Mouse (Mus musculus) neural tube, embryonic 15.5 days (tissue): ENCODE results near the gene Pou2f3. TPM values are rescaled to one million over a fixed set of nuclear protein-coding genes. Genes with fewer than 3 reads are reported as not detected.

Experiments
- ATAC-seq: fragments of 200-750 bp; cut with Nextera tagmentation; 2 replicates; pipeline ENCODE4 v1.8.0; 2017; ENCODE audit warnings: mild to moderate bottlenecking, moderate TSS enrichment, moderate library complexity; ENCODE audit not compliant: low FRiP score
- H3K27ac ChIP-seq: fragments of 300-500 bp; sonication (generic); replicated peaks from 2 replicates; pipeline ENCODE4 v1.5.1; 2015; ENCODE audit warnings: mild to moderate bottlenecking, inconsistent platforms
- H3K27me3 ChIP-seq: fragments of 300-500 bp; sonication (generic); replicated peaks from 2 replicates; pipeline ENCODE4 v1.6.1; 2015; ENCODE audit warnings: inconsistent platforms
- H3K36me3 ChIP-seq: fragments of 300-500 bp; sonication (generic); 2 replicates; pipeline ENCODE4 v1.6.1; 2015; ENCODE audit warnings: inconsistent platforms
- H3K4me1 ChIP-seq: fragments of 300-500 bp; sonication (generic); 2 replicates; pipeline ENCODE4 v1.6.1; 2015; ENCODE audit warnings: inconsistent platforms
- H3K4me2 ChIP-seq: fragments of 300-500 bp; sonication (generic); 2 replicates; pipeline ENCODE4 v1.6.1; 2015; ENCODE audit warnings: inconsistent platforms, mild to moderate bottlenecking, moderate library complexity
- H3K4me3 ChIP-seq: fragments of 300-500 bp; sonication (generic); replicated peaks from 2 replicates; pipeline ENCODE4 v1.5.1; 2015; ENCODE audit warnings: mild to moderate bottlenecking, inconsistent platforms
- H3K9ac ChIP-seq: fragments of 300-500 bp; sonication (generic); replicated peaks from 2 replicates; pipeline ENCODE4 v1.6.1; 2015; ENCODE audit warnings: mild to moderate bottlenecking, inconsistent platforms
- H3K9me3 ChIP-seq: fragments of 300-500 bp; sonication (generic); replicated peaks from 2 replicates; pipeline ENCODE4 v1.6.1; 2016; ENCODE audit warnings: inconsistent platforms
- WGBS: fragments of 180-500 bp; shearing (Covaris S2); methylation state at CpG from one replicate; pipeline ENCODE4 v1.1.7; 2015; ENCODE audit warnings: mixed read lengths; 5-methylcytosine and 5-hydroxymethylcytosine counted together
- polyA plus RNA-seq: library from polyadenylated mRNA; unstranded; fragments of >200 nt; fragmentation: Nextera tagmentation; extraction: Ambion mirVana; gene quantifications from 2 replicates; pipeline ENCODE4 v1.2.1, GENCODE M21; 2015

Gene Pou2f3
- polyA plus RNA-seq: 0.47 TPM in 1 of 2 replicates, not detected in the other

GRCm38 (mm10) chr9:43210190-43210682 lies at the start of gene Pou2f3:
Gene Pou2f3 (minus strand): TSS chr9:43210369.
- Histone ChIP-seq H3K27ac (no peak within 1 kb of the TSS), H3K9ac (no peak within 1 kb of the TSS), H3K9me3 (no peaks in the 10 kb centered on the region), H3K36me3 (no peaks in the 10 kb centered on the region), H3K4me2 (peak within 1 kb of the TSS; percentile 19; the same call in 1 of the 2 replicates), H3K27me3 (peaks cover 21% of the 10 kb centered on the region), H3K4me3 (no peak within 1 kb of the TSS), H3K4me1 (peaks cover 18% of the 10 kb centered on the region)
- 5% methylated on average over 13 of the region's 13 CpGs for WGBS
- ATAC-seq: no peak

GRCm38 (mm10) chr9:43253271-43253681 lies 43.1 kb upstream of the Pou2f3 start:
- WGBS: 11% methylated on average over 5 of the region's 5 CpGs
- Histone ChIP-seq H3K4me1 (peaks cover 11% of the 10 kb centered on the region), H3K4me3 (no peak overlapping the region), H3K9ac (no peak overlapping the region), H3K36me3 (no peaks in the 10 kb centered on the region), H3K27me3 (no peaks in the 10 kb centered on the region), H3K27ac (peak overlapping the region; percentile 51), H3K9me3 (no peaks in the 10 kb centered on the region), H3K4me2 (no peak overlapping the region)
- ATAC-seq: no peak

- H3K4me2 ChIP-seq: no peak overlapping the region
These were observed 42.6 kb upstream of the Pou2f3 start for GRCm38 (mm10) chr9:43252790-43253189.

GRCm38 (mm10) chr9:43251786-43252185 lies 41.6 kb upstream of the Pou2f3 start:
- H3K27me3 ChIP-seq: no peaks in the 10 kb centered on the region
- no peak overlapping the region for H3K4me2 ChIP-seq
- no peak for ATAC-seq
- H3K27ac ChIP-seq: no peak overlapping the region
- H3K36me3 ChIP-seq: no peaks in the 10 kb centered on the region
- 87% methylated on average over 2 of the region's 2 CpGs for whole genome bisulfite sequencing
- H3K9ac ChIP-seq: no peak overlapping the region
- H3K4me1 ChIP-seq: peaks cover 11% of the 10 kb centered on the region
- no peaks in the 10 kb centered on the region for H3K9me3 ChIP-seq
- H3K4me3 ChIP-seq: no peak overlapping the region

More at GRCm38 (mm10) chr9:43252790-43253189, 42.6 kb upstream of the Pou2f3 start:
- H3K36me3 ChIP-seq: no peaks in the 10 kb centered on the region
- 34% methylated on average over 3 of the region's 3 CpGs for WGBS
- no peak overlapping the region for H3K4me3 ChIP-seq
- H3K27ac ChIP-seq: peak overlapping the region; percentile 51
- no peak for ATAC-seq
- no peaks in the 10 kb centered on the region for H3K9me3 ChIP-seq
- H3K9ac ChIP-seq: no peak overlapping the region
- H3K27me3 ChIP-seq: no peaks in the 10 kb centered on the region
- peaks cover 11% of the 10 kb centered on the region for H3K4me1 ChIP-seq

GRCm38 (mm10) chr9:43246738-43247180 lies 36.6 kb upstream of the Pou2f3 start:
- WGBS: 52% methylated on average over 10 of the region's 10 CpGs
- Histone ChIP-seq H3K9me3 (no peaks in the 10 kb centered on the region), H3K4me2 (no peak overlapping the region), H3K9ac (no peak overlapping the region), H3K27me3 (no peaks in the 10 kb centered on the region), H3K4me1 (no peaks in the 10 kb centered on the region), H3K27ac (no peak overlapping the region), H3K36me3 (no peaks in the 10 kb centered on the region), H3K4me3 (no peak overlapping the region)
- ATAC-seq: no peak

GRCm38 (mm10) chr9:43245801-43246570 lies 35.8 kb upstream of the Pou2f3 start:
- 0 out of 2 replicates have a peak, but pooled peaks cover 2% of the 10 kb centered on the region for H3K27me3 ChIP-seq
- 89% methylated on average over 7 of the region's 7 CpGs for WGBS
- no peak overlapping the region for H3K4me2 ChIP-seq
- H3K4me1 ChIP-seq: no peaks in the 10 kb centered on the region
- no peak overlapping the region for H3K9ac ChIP-seq
- no peaks in the 10 kb centered on the region for H3K9me3 ChIP-seq
- no peak overlapping the region for H3K27ac ChIP-seq
- no peak for ATAC-seq
- no peak overlapping the region for H3K4me3 ChIP-seq
- no peaks in the 10 kb centered on the region for H3K36me3 ChIP-seq

GRCm38 (mm10) chr9:43242432-43242831 lies 32.3 kb upstream of the Pou2f3 start:
- 79% methylated on average over 5 of the region's 5 CpGs for WGBS

GRCm38 (mm10) chr9:43241970-43242369 lies 31.8 kb upstream of the Pou2f3 start:
- ATAC-seq: no peak
- Histone ChIP-seq H3K4me1 (peaks cover 17% of the 10 kb centered on the region), H3K4me3 (no peak overlapping the region)

More at GRCm38 (mm10) chr9:43242432-43242831, 32.3 kb upstream of the Pou2f3 start:
- no peak overlapping the region for H3K4me2 ChIP-seq
- peaks cover 17% of the 10 kb centered on the region for H3K4me1 ChIP-seq
- ATAC-seq: no peak
- H3K9ac ChIP-seq: no peak overlapping the region
- no peak overlapping the region for H3K4me3 ChIP-seq
- no peaks in the 10 kb centered on the region for H3K36me3 ChIP-seq
- H3K27me3 ChIP-seq: peaks cover 33% of the 10 kb centered on the region
- no peak overlapping the region for H3K27ac ChIP-seq
- H3K9me3 ChIP-seq: no peaks in the 10 kb centered on the region

GRCm38 (mm10) chr9:43241291-43241690 lies 31.1 kb upstream of the Pou2f3 start:
- Histone ChIP-seq H3K9ac (no peak overlapping the region), H3K4me2 (no peak overlapping the region), H3K4me3 (no peak overlapping the region), H3K27me3 (peaks cover 43% of the 10 kb centered on the region), H3K4me1 (peaks cover 17% of the 10 kb centered on the region), H3K27ac (no peak overlapping the region), H3K36me3 (no peaks in the 10 kb centered on the region), H3K9me3 (no peaks in the 10 kb centered on the region)
- no peak for ATAC-seq
- 50% methylated on average over 4 of the region's 4 CpGs for WGBS

More at GRCm38 (mm10) chr9:43241970-43242369, 31.8 kb upstream of the Pou2f3 start:
- Histone ChIP-seq H3K4me2 (no peak overlapping the region), H3K36me3 (no peaks in the 10 kb centered on the region), H3K9me3 (no peaks in the 10 kb centered on the region), H3K9ac (no peak overlapping the region), H3K27me3 (peaks cover 37% of the 10 kb centered on the region), H3K27ac (no peak overlapping the region)
- 90% methylated on average over 8 of the region's 8 CpGs for WGBS

- Histone ChIP-seq H3K36me3 (no peaks in the 10 kb centered on the region), H3K4me3 (peak overlapping the region; percentile 52), H3K9ac (no peak overlapping the region), H3K27me3 (peaks cover 45% of the 10 kb centered on the region), H3K4me2 (peak overlapping the region; percentile 83; the same call in 1 of the 2 replicates), H3K4me1 (peaks cover 17% of the 10 kb centered on the region), H3K9me3 (no peaks in the 10 kb centered on the region), H3K27ac (0 out of 2 replicates have a peak overlapping the region, but pooled peaks have one; percentile 1)
- WGBS: 48% methylated on average over 2 of the region's 2 CpGs
- ATAC-seq: no peak
These were observed 30.4 kb upstream of the Pou2f3 start for GRCm38 (mm10) chr9:43240594-43240900.

- peak within 1 kb of the TSS; percentile 83 for H3K4me2 ChIP-seq
- ATAC-seq: peak; percentile 75
- peaks cover 45% of the 10 kb centered on the region for H3K27me3 ChIP-seq
- H3K27ac ChIP-seq: peak within 1 kb of the TSS; percentile 35; the same call in 1 of the 2 replicates
- H3K4me3 ChIP-seq: peak within 1 kb of the TSS; percentile 52
- no peaks in the 10 kb centered on the region for H3K36me3 ChIP-seq
- peaks cover 17% of the 10 kb centered on the region for H3K4me1 ChIP-seq
- H3K9me3 ChIP-seq: no peaks in the 10 kb centered on the region
- 1% methylated on average over 44 of the region's 44 CpGs for WGBS
- peak within 1 kb of the TSS; percentile 46 for H3K9ac ChIP-seq
These were observed 29.8 kb upstream of the Pou2f3 start, which contains the start of gene Oaf for GRCm38 (mm10) chr9:43239712-43240593. Gene Oaf (minus strand): TSS chr9:43239911.
